Mouse (Mus musculus) neural tube, embryonic 15.5 days (tissue): ENCODE data around the gene Foxn3. TPM values are rescaled to one million over a fixed set of nuclear protein-coding genes. Genes with fewer than 3 reads are reported as not detected.

Source experiments
- ATAC-seq: fragments of 200-750 bp; cut with Nextera tagmentation; 2 replicates; pipeline ENCODE4 v1.8.0; 2017; ENCODE audit warnings: mild to moderate bottlenecking, moderate TSS enrichment, moderate library complexity; ENCODE audit not compliant: low FRiP score
- H3K27ac ChIP-seq: fragments of 300-500 bp; sonication (generic); replicated peaks from 2 replicates; pipeline ENCODE4 v1.5.1; 2015; ENCODE audit warnings: mild to moderate bottlenecking, inconsistent platforms
- H3K27me3 ChIP-seq: fragments of 300-500 bp; sonication (generic); replicated peaks from 2 replicates; pipeline ENCODE4 v1.6.1; 2015; ENCODE audit warnings: inconsistent platforms
- H3K36me3 ChIP-seq: fragments of 300-500 bp; sonication (generic); 2 replicates; pipeline ENCODE4 v1.6.1; 2015; ENCODE audit warnings: inconsistent platforms
- H3K4me1 ChIP-seq: fragments of 300-500 bp; sonication (generic); 2 replicates; pipeline ENCODE4 v1.6.1; 2015; ENCODE audit warnings: inconsistent platforms
- H3K4me2 ChIP-seq: fragments of 300-500 bp; sonication (generic); 2 replicates; pipeline ENCODE4 v1.6.1; 2015; ENCODE audit warnings: inconsistent platforms, mild to moderate bottlenecking, moderate library complexity
- H3K4me3 ChIP-seq: fragments of 300-500 bp; sonication (generic); replicated peaks from 2 replicates; pipeline ENCODE4 v1.5.1; 2015; ENCODE audit warnings: mild to moderate bottlenecking, inconsistent platforms
- H3K9ac ChIP-seq: fragments of 300-500 bp; sonication (generic); replicated peaks from 2 replicates; pipeline ENCODE4 v1.6.1; 2015; ENCODE audit warnings: mild to moderate bottlenecking, inconsistent platforms
- H3K9me3 ChIP-seq: fragments of 300-500 bp; sonication (generic); replicated peaks from 2 replicates; pipeline ENCODE4 v1.6.1; 2016; ENCODE audit warnings: inconsistent platforms
- WGBS: fragments of 180-500 bp; shearing (Covaris S2); methylation state at CpG from one replicate; pipeline ENCODE4 v1.1.7; 2015; ENCODE audit warnings: mixed read lengths; 5-methylcytosine and 5-hydroxymethylcytosine counted together
- polyA plus RNA-seq: library from polyadenylated mRNA; unstranded; fragments of >200 nt; fragmentation: Nextera tagmentation; extraction: Ambion mirVana; gene quantifications from 2 replicates; pipeline ENCODE4 v1.2.1, GENCODE M21; 2015

Gene Foxn3
- polyA plus RNA-seq, 1 experiment from 2014 or later = 84.4 TPM

- ATAC-seq = 0 out of 2 replicates have a peak, but pooled peaks have one; percentile 16
- 81% methylated on average over 7 of the region's 7 CpGs for WGBS
- no peaks in the 10 kb centered on the region for H3K36me3 ChIP-seq
- no peak overlapping the region for H3K4me3 ChIP-seq
- H3K4me2 ChIP-seq = no peak overlapping the region
- peaks cover 81% of the 10 kb centered on the region for H3K4me1 ChIP-seq
- no peaks in the 10 kb centered on the region for H3K27me3 ChIP-seq
- H3K9ac ChIP-seq = no peak overlapping the region
- H3K27ac ChIP-seq = peak overlapping the region; percentile 41; the same call in 1 of the 2 replicates
- no peaks in the 10 kb centered on the region for H3K9me3 ChIP-seq
These were observed 346.2 kb downstream of the Foxn3 start for GRCm38 (mm10) chr12:99217145-99217698.

GRCm38 (mm10) chr12:99216341-99216761 lies 347.0 kb downstream of the Foxn3 start:
- H3K27ac ChIP-seq = peak overlapping the region; percentile 41; the same call in 1 of the 2 replicates
- no peak overlapping the region for H3K4me3 ChIP-seq
- H3K9me3 ChIP-seq = no peaks in the 10 kb centered on the region
- no peak for ATAC-seq
- WGBS = 33% methylated on average over 5 of the region's 5 CpGs
- H3K4me1 ChIP-seq = peaks cover 73% of the 10 kb centered on the region
- no peaks in the 10 kb centered on the region for H3K36me3 ChIP-seq
- no peak overlapping the region for H3K4me2 ChIP-seq
- no peaks in the 10 kb centered on the region for H3K27me3 ChIP-seq
- no peak overlapping the region for H3K9ac ChIP-seq

GRCm38 (mm10) chr12:99215521-99216255 lies 347.7 kb downstream of the Foxn3 start:
- 58% methylated on average over 11 of the region's 11 CpGs for WGBS
- Histone ChIP-seq H3K27me3 (no peaks in the 10 kb centered on the region), H3K4me3 (no peak overlapping the region), H3K9ac (no peak overlapping the region), H3K4me2 (no peak overlapping the region), H3K9me3 (no peaks in the 10 kb centered on the region), H3K36me3 (no peaks in the 10 kb centered on the region), H3K4me1 (peaks cover 66% of the 10 kb centered on the region), H3K27ac (peak overlapping the region; percentile 41; the same call in 1 of the 2 replicates)
- ATAC-seq = no peak

GRCm38 (mm10) chr12:99214098-99214497 lies 349.3 kb downstream of the Foxn3 start:
- 77% methylated on average over 5 of the region's 5 CpGs for WGBS
- H3K4me3 ChIP-seq = no peak overlapping the region
- no peak overlapping the region for H3K4me2 ChIP-seq
- H3K27ac ChIP-seq = no peak overlapping the region
- H3K36me3 ChIP-seq = no peaks in the 10 kb centered on the region
- H3K27me3 ChIP-seq = no peaks in the 10 kb centered on the region
- no peaks in the 10 kb centered on the region for H3K9me3 ChIP-seq
- ATAC-seq = no peak
- no peak overlapping the region for H3K9ac ChIP-seq
- peaks cover 50% of the 10 kb centered on the region for H3K4me1 ChIP-seq

- H3K9me3 ChIP-seq = no peaks in the 10 kb centered on the region
- peaks cover 47% of the 10 kb centered on the region for H3K4me1 ChIP-seq
- no peak overlapping the region; the same call in 1 of the 2 replicates for H3K27ac ChIP-seq
- no peak overlapping the region for H3K4me2 ChIP-seq
- ATAC-seq = no peak
- WGBS = 96% methylated on average over 12 of the region's 12 CpGs
- no peak overlapping the region for H3K9ac ChIP-seq
- H3K4me3 ChIP-seq = no peak overlapping the region
- H3K36me3 ChIP-seq = no peaks in the 10 kb centered on the region
- H3K27me3 ChIP-seq = no peaks in the 10 kb centered on the region
These were observed 350.2 kb downstream of the Foxn3 start for GRCm38 (mm10) chr12:99213218-99213617.

- Histone ChIP-seq H3K27ac (no peak overlapping the region), H3K4me2 (no peak overlapping the region), H3K9ac (no peak overlapping the region), H3K27me3 (no peaks in the 10 kb centered on the region), H3K4me1 (peaks cover 22% of the 10 kb centered on the region), H3K9me3 (no peaks in the 10 kb centered on the region), H3K36me3 (no peaks in the 10 kb centered on the region), H3K4me3 (no peak overlapping the region)
- ATAC-seq = no peak
- WGBS = 92% methylated on average over 8 of the region's 8 CpGs
These were observed 353.6 kb downstream of the Foxn3 start for GRCm38 (mm10) chr12:99209801-99210200.

GRCm38 (mm10) chr12:99208251-99208650 lies 355.1 kb downstream of the Foxn3 start:
- Histone ChIP-seq H3K4me3 (no peak overlapping the region), H3K36me3 (no peaks in the 10 kb centered on the region), H3K9ac (no peak overlapping the region), H3K4me1 (peaks cover 8% of the 10 kb centered on the region), H3K9me3 (no peaks in the 10 kb centered on the region), H3K27ac (no peak overlapping the region), H3K4me2 (no peak overlapping the region), H3K27me3 (no peaks in the 10 kb centered on the region)
- ATAC-seq = no peak
- WGBS = 87% methylated on average over 9 of the region's 9 CpGs

- no peaks in the 10 kb centered on the region; the same call in 1 of the 2 replicates for H3K4me1 ChIP-seq
- no peak overlapping the region for H3K4me2 ChIP-seq
- H3K4me3 ChIP-seq = no peak overlapping the region
- no peak overlapping the region for H3K27ac ChIP-seq
- H3K9me3 ChIP-seq = no peaks in the 10 kb centered on the region
- ATAC-seq = no peak
- H3K9ac ChIP-seq = no peak overlapping the region
- H3K36me3 ChIP-seq = no peaks in the 10 kb centered on the region
- WGBS = 86% methylated on average over 15 of the region's 15 CpGs
- no peaks in the 10 kb centered on the region for H3K27me3 ChIP-seq
These were observed 356.3 kb downstream of the Foxn3 start for GRCm38 (mm10) chr12:99207014-99207612.

GRCm38 (mm10) chr12:99205734-99206133 lies 357.6 kb downstream of the Foxn3 start:
- H3K27ac ChIP-seq = no peak overlapping the region
- no peak overlapping the region for H3K9ac ChIP-seq
- 94% methylated on average over 8 of the region's 8 CpGs for WGBS
- H3K9me3 ChIP-seq = no peaks in the 10 kb centered on the region
- no peaks in the 10 kb centered on the region for H3K27me3 ChIP-seq
- no peaks in the 10 kb centered on the region for H3K36me3 ChIP-seq
- no peak overlapping the region for H3K4me3 ChIP-seq
- ATAC-seq = no peak
- no peaks in the 10 kb centered on the region for H3K4me1 ChIP-seq
- no peak overlapping the region for H3K4me2 ChIP-seq

- no peaks in the 10 kb centered on the region for H3K9me3 ChIP-seq
- H3K4me3 ChIP-seq = no peak overlapping the region
- WGBS = 62% methylated on average over 5 of the region's 5 CpGs
- no peak overlapping the region for H3K9ac ChIP-seq
- H3K4me2 ChIP-seq = no peak overlapping the region
- H3K4me1 ChIP-seq = peaks cover 27% of the 10 kb centered on the region
- no peak for ATAC-seq
- H3K27me3 ChIP-seq = no peaks in the 10 kb centered on the region
- 0 out of 2 replicates have a peak, but pooled peaks cover 5% of the 10 kb centered on the region for H3K36me3 ChIP-seq
- H3K27ac ChIP-seq = no peak overlapping the region
These were observed 364.3 kb downstream of the Foxn3 start for GRCm38 (mm10) chr12:99199124-99199483.

- no peak overlapping the region for H3K4me3 ChIP-seq
- H3K9me3 ChIP-seq = no peaks in the 10 kb centered on the region
- 0 out of 2 replicates have a peak, but pooled peaks cover 5% of the 10 kb centered on the region for H3K36me3 ChIP-seq
- WGBS = 83% methylated on average over 12 of the region's 12 CpGs
- H3K4me2 ChIP-seq = no peak overlapping the region
- H3K27me3 ChIP-seq = no peaks in the 10 kb centered on the region
- ATAC-seq = 0 out of 2 replicates have a peak, but pooled peaks have one; percentile 18
- no peak overlapping the region for H3K27ac ChIP-seq
- peaks cover 27% of the 10 kb centered on the region for H3K4me1 ChIP-seq
- H3K9ac ChIP-seq = no peak overlapping the region
These were observed 364.8 kb downstream of the Foxn3 start for GRCm38 (mm10) chr12:99198428-99199123.
